Mouse (Mus musculus): ENCODE measurements around the gene Ciz1. TPM values are rescaled to one million over a fixed set of nuclear protein-coding genes. Genes with fewer than 3 reads are reported as not detected.
"Not testable (repeated sequence)": the region's sequence is repeated elsewhere in the genome, so short reads cannot be mapped to it uniquely, and the experiment has no call there.

Gene Ciz1
- polyA plus RNA-seq, 1 experiment from 2014 or later = 38.4 TPM

DNA sequence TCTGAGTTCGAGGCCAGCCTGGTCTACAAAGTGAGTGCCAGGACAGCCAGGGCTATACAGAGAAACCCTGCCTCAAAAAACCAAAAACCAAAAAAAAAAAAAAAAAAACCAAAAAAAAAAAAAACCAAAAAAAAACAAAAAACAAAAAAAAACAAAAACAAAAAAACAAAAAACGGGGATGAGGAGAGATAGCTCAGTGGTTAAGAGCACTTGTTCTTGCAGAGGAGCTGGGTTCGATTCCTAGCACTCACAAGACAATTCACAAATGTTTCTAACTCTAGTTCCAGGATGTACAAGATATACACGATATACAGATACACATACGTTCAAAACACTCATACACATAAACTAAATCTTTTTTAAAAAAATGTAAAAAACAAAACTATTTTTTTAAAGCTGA lies 10.1 kb downstream of the Ciz1 start:
- ATAC-seq (replicated peaks; ENCODE audit: extremely low read depth, insufficient read depth, low FRiP score); H3K36me3 ChIP-seq (ENCODE audit: control insufficient read depth, insufficient read depth); H3K9me3 ChIP-seq (replicated peaks; ENCODE audit: control insufficient read depth, low read length); H3K27me3 ChIP-seq (ENCODE audit: control insufficient read depth, insufficient read depth, low read length): not testable (repeated sequence)
- peaks cover 13% of the 10 kb centered on the region for H3K4me1 ChIP-seq (ENCODE audit: control insufficient read depth, insufficient read depth, low read length)
- H3K4me3 ChIP-seq (ENCODE audit: low read length) = peak overlapping the region; percentile 84
- H3K9ac ChIP-seq (ENCODE audit: low read length) = peak overlapping the region; percentile 91
- peak overlapping the region; percentile 88 for H3K27ac ChIP-seq (ENCODE audit: low read length)
- H3K4me2 ChIP-seq (ENCODE audit: low read depth, low read length) = peak overlapping the region; percentile 70
- whole genome bisulfite sequencing = 36% methylated on average over 5 of the region's 5 CpGs

DNA sequence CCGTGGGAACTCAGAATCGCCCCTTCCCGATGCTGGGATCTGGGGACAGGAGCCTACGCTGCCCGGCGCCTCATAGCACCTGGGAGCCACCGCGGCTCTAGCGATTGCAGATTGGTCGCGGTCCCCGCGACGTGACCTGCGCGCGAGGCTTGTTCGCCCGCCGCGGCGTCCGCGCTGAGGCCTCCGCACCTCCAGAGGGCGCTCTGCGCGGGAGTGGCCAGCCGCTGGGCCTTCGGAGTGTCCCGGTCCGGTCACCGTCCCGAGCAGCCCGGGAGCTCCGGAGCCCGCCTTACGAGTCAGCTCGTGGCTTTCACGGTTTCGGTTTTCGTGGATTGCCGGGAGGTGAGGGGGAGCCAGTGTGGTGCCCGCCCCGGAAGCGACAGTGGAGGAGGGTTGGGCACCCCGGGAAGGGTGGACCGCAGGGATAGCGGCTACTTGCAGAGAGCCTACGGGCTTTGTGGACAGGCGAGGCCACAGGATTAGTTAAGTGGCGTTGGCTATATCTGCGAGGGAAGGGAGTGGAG lies 10.8 kb downstream of the Ciz1 start:
- peaks cover 13% of the 10 kb centered on the region for H3K4me1 ChIP-seq (ENCODE audit: control insufficient read depth, insufficient read depth, low read length)
- H3K36me3 ChIP-seq (ENCODE audit: control insufficient read depth, insufficient read depth) = peaks cover 10% of the 10 kb centered on the region
- H3K9me3 ChIP-seq (replicated peaks; ENCODE audit: control insufficient read depth, low read length) = no peaks in the 10 kb centered on the region
- peak overlapping the region; percentile 91 for H3K9ac ChIP-seq (ENCODE audit: low read length)
- ATAC-seq (replicated peaks; ENCODE audit: extremely low read depth, insufficient read depth, low FRiP score) = peak; percentile 77
- WGBS = under 1% methylated on average over 53 of the region's 53 CpGs
- H3K4me2 ChIP-seq (ENCODE audit: low read depth, low read length) = peak overlapping the region; percentile 70
- H3K4me3 ChIP-seq (ENCODE audit: low read length) = peak overlapping the region; percentile 84
- no peaks in the 10 kb centered on the region for H3K27me3 ChIP-seq (ENCODE audit: control insufficient read depth, insufficient read depth, low read length)
- peak overlapping the region; percentile 88 for H3K27ac ChIP-seq (ENCODE audit: low read length)

DNA sequence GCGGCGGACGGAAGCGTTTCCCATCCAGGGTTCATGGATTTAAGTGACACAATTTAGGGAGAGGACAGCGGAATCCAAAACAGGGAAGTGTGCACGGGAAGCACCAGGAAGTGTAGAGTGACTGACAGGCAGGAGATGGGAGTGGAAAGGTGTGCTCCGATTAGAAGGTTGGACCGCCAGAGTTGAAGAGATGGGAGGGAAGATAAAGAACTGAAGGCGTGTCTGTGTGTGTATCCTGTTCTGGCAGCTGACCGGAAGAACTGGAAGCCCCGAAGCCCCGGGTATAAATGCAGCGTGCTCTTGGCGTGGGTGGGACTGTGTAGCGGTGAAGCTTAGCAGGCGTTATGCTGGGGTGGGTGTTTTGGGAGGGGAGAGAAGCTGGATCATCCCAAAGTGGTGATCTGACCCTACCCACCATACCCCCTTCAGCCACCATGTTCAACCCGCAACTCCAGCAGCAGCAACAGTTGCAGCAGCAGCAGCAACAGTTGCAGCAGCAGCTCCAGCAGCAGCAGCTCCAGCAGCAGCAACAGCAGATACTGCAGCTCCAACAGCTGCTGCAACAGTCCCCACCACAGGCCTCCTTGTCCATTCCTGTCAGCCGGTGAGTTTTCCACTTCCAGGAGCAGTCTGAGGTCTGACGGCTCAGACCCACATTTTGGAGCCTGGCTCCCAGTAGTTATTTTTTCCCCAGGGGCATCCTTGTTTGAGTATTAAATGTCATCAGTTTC lies 11.4 kb downstream of the Ciz1 start:
- Histone ChIP-seq H3K36me3 (ENCODE audit: control insufficient read depth, insufficient read depth) (peaks cover 15% of the 10 kb centered on the region), H3K27me3 (ENCODE audit: control insufficient read depth, insufficient read depth, low read length) (no peaks in the 10 kb centered on the region), H3K4me3 (ENCODE audit: low read length) (peak overlapping the region; percentile 84), H3K4me1 (ENCODE audit: control insufficient read depth, insufficient read depth, low read length) (peaks cover 13% of the 10 kb centered on the region), H3K4me2 (ENCODE audit: low read depth, low read length) (peak overlapping the region; percentile 70), H3K9me3 (replicated peaks; ENCODE audit: control insufficient read depth, low read length) (no peaks in the 10 kb centered on the region), H3K9ac (ENCODE audit: low read length) (peak overlapping the region; percentile 91), H3K27ac (ENCODE audit: low read length) (peak overlapping the region; percentile 88)
- peak; percentile 12; the same call in 1 of the 2 replicates for ATAC-seq (replicated peaks; ENCODE audit: extremely low read depth, insufficient read depth, low FRiP score)
- 8% methylated on average over 19 of the region's 19 CpGs for WGBS

DNA sequence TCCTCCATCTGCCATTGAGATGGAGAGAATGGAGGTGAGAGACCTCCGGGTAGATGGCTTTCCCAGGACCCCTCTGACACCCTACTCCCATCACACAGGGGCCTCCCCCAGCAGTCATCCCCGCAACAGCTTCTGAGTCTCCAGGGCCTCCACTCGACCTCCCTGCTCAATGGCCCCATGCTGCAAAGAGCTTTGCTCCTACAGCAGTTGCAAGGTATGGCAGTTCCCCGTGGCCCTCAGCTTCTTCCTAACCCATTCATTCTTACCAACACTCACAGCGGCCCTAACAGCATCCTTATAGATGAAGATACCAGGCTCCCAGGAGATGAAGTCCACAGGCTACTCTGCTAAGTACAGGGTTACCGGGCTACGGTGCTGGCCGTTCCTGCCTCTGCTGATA lies 12.0 kb downstream of the Ciz1 start:
- peaks cover 16% of the 10 kb centered on the region for H3K36me3 ChIP-seq (ENCODE audit: control insufficient read depth, insufficient read depth)
- H3K27ac ChIP-seq (ENCODE audit: low read length) = no peak overlapping the region
- WGBS = 80% methylated on average over 8 of the region's 8 CpGs
- H3K9ac ChIP-seq (ENCODE audit: low read length) = no peak overlapping the region
- H3K27me3 ChIP-seq (ENCODE audit: control insufficient read depth, insufficient read depth, low read length) = no peaks in the 10 kb centered on the region
- H3K4me2 ChIP-seq (ENCODE audit: low read depth, low read length) = peak overlapping the region; percentile 70
- H3K9me3 ChIP-seq (replicated peaks; ENCODE audit: control insufficient read depth, low read length) = no peaks in the 10 kb centered on the region
- no peak overlapping the region for H3K4me3 ChIP-seq (ENCODE audit: low read length)
- peaks cover 13% of the 10 kb centered on the region for H3K4me1 ChIP-seq (ENCODE audit: control insufficient read depth, insufficient read depth, low read length)
- no peak for ATAC-seq (replicated peaks; ENCODE audit: extremely low read depth, insufficient read depth, low FRiP score)

DNA sequence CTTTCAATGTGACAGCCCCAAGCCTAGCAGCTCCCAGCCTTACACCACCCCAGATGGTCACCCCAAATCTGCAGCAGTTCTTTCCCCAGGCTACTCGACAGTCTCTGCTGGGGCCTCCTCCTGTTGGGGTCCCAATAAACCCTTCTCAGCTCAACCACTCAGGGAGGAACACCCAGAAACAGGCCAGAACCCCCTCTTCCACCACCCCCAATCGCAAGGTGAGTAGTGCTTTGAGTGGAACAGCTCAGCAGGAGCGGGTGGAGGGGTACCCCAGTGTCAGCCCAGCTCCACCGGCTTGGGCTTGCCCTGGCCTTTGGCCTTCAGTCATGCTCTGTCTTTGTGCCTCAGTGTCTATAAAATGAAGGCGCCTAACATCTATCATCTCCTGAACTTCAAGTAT lies 15.2 kb downstream of the Ciz1 start:
- no peak overlapping the region for H3K4me2 ChIP-seq (ENCODE audit: low read depth, low read length)
- H3K9me3 ChIP-seq (replicated peaks; ENCODE audit: control insufficient read depth, low read length) = no peaks in the 10 kb centered on the region
- H3K4me3 ChIP-seq (ENCODE audit: low read length) = no peak overlapping the region
- no peak overlapping the region for H3K27ac ChIP-seq (ENCODE audit: low read length)
- no peak overlapping the region for H3K9ac ChIP-seq (ENCODE audit: low read length)
- 96% methylated on average over 5 of the region's 5 CpGs for WGBS
- ATAC-seq (replicated peaks; ENCODE audit: extremely low read depth, insufficient read depth, low FRiP score) = no peak
- H3K4me1 ChIP-seq (ENCODE audit: control insufficient read depth, insufficient read depth, low read length) = peaks cover 5% of the 10 kb centered on the region; the same call in 1 of the 2 replicates
- H3K27me3 ChIP-seq (ENCODE audit: control insufficient read depth, insufficient read depth, low read length) = no peaks in the 10 kb centered on the region
- H3K36me3 ChIP-seq (ENCODE audit: control insufficient read depth, insufficient read depth) = peaks cover 44% of the 10 kb centered on the region

DNA sequence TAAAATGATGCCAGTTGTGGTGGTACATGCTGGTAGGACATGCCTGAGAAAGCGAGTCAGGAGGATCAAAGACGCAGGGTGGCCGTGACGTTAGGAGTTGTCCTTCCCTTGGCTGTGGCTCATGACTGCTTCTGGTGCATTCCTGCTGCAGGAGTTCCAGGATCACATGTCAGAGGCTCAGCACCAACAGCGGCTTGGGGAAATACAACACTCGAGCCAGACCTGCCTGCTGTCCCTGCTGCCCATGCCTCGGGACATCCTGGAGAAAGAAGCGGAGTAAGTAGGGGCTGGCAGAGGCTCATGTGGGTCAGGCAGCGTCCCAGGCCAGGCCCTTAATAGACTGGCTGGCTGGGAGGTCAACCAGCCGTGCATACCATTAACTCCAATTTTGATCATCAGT lies 22.1 kb downstream of the Ciz1 start:
- 65% methylated on average over 10 of the region's 10 CpGs for WGBS
- H3K9me3 ChIP-seq (replicated peaks; ENCODE audit: control insufficient read depth, low read length) = no peaks in the 10 kb centered on the region
- no peak overlapping the region for H3K9ac ChIP-seq (ENCODE audit: low read length)
- no peaks in the 10 kb centered on the region for H3K27me3 ChIP-seq (ENCODE audit: control insufficient read depth, insufficient read depth, low read length)
- no peak for ATAC-seq (replicated peaks; ENCODE audit: extremely low read depth, insufficient read depth, low FRiP score)
- peaks cover 5% of the 10 kb centered on the region for H3K4me1 ChIP-seq (ENCODE audit: control insufficient read depth, insufficient read depth, low read length)
- H3K4me2 ChIP-seq (ENCODE audit: low read depth, low read length) = no peak overlapping the region
- H3K4me3 ChIP-seq (ENCODE audit: low read length) = no peak overlapping the region
- no peak overlapping the region for H3K27ac ChIP-seq (ENCODE audit: low read length)
- peaks cover 64% of the 10 kb centered on the region for H3K36me3 ChIP-seq (ENCODE audit: control insufficient read depth, insufficient read depth)

DNA sequence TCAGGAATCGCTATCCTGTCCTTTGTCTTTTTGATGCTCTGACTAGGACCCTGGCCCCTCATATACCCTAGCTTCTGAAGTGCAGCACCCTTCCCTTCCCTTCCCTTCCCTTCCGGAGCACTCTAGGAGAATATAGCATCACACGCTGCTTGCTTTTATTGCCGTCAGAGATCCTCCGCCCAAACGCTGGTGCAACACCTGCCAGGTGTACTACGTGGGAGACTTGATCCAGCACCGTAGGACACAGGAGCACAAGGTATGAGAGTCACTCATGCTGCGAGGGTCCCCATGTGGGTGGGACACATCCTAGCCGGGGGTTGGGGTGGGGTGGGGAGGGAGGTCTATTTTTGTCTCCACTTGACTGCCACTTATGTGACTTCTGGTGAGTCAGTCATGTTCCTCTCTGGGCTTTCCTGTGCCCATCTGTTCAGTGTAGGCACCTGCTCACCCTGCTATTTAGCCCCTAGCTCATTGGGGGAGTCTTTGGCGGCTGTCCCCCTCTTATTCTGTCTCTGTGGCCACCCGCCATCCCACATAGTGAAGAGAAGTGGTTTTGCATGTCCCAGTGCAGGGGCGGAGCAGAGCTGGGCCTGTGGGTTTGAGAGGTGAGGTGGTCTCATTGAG lies 23.3 kb downstream of the Ciz1 start:
- H3K27ac ChIP-seq (ENCODE audit: low read length) = no peak overlapping the region
- H3K4me2 ChIP-seq (ENCODE audit: low read depth, low read length) = no peak overlapping the region
- ATAC-seq (replicated peaks; ENCODE audit: extremely low read depth, insufficient read depth, low FRiP score) = no peak
- H3K4me1 ChIP-seq (ENCODE audit: control insufficient read depth, insufficient read depth, low read length) = peaks cover 5% of the 10 kb centered on the region
- no peaks in the 10 kb centered on the region for H3K27me3 ChIP-seq (ENCODE audit: control insufficient read depth, insufficient read depth, low read length)
- H3K9me3 ChIP-seq (replicated peaks; ENCODE audit: control insufficient read depth, low read length) = no peaks in the 10 kb centered on the region
- H3K9ac ChIP-seq (ENCODE audit: low read length) = no peak overlapping the region; the same call in 1 of the 2 replicates
- H3K4me3 ChIP-seq (ENCODE audit: low read length) = no peak overlapping the region
- H3K36me3 ChIP-seq (ENCODE audit: control insufficient read depth, insufficient read depth) = peaks cover 58% of the 10 kb centered on the region
- 65% methylated on average over 13 of the region's 13 CpGs for WGBS

DNA sequence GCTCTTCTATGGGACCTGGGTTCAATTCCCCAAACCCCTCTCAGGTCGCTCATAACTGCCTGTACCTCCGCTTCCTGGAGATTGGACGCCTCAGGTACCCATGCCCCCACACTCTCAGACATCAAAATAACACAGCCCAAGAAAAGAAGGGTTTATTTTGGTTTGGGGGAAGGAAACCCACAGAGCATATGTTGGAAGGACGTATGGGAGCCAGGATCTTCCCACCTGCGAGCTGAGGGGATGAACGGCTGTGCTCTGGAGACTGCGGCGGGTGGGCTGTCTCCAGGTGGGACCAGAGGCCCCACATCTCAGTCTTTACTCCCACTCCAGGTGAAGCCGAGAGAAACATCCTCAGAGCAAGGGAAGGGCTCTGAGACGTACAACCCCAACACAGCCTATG lies 24.8 kb downstream of the Ciz1 start:
- H3K4me1 ChIP-seq (ENCODE audit: control insufficient read depth, insufficient read depth, low read length) = peaks cover 9% of the 10 kb centered on the region
- ATAC-seq (replicated peaks; ENCODE audit: extremely low read depth, insufficient read depth, low FRiP score) = no peak
- 90% methylated on average over 10 of the region's 10 CpGs for WGBS
- no peak overlapping the region for H3K9ac ChIP-seq (ENCODE audit: low read length)
- no peak overlapping the region for H3K27ac ChIP-seq (ENCODE audit: low read length)
- H3K27me3 ChIP-seq (ENCODE audit: control insufficient read depth, insufficient read depth, low read length) = no peaks in the 10 kb centered on the region
- no peak overlapping the region for H3K4me2 ChIP-seq (ENCODE audit: low read depth, low read length)
- peaks cover 43% of the 10 kb centered on the region for H3K36me3 ChIP-seq (ENCODE audit: control insufficient read depth, insufficient read depth)
- no peaks in the 10 kb centered on the region for H3K9me3 ChIP-seq (replicated peaks; ENCODE audit: control insufficient read depth, low read length)
- no peak overlapping the region for H3K4me3 ChIP-seq (ENCODE audit: low read length)

DNA sequence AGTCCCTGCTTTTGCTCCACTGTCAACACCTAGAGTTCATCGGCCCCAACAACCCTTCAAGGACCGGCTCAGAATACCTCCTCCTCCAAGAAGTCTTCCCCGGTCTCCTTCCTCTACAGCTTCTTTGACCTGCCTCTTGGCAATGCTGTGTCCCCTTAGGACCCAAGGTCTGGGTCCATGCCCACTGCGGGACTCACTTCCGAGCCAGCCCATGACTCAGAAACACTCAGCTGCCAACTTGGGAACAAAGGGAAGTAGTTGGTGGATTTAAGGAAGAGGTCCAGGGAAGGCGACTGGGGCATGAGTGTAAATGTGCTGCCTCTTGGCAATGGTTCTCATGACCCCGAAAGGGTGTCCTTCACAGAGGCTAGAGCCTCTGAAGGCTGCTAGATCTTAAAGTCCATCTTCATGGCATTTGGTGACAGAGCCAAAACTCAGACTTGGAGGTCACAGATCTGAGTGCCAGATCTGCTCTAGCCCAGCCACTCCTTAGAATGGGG lies 27.9 kb downstream of the Ciz1 start:
- Histone ChIP-seq H3K9ac (ENCODE audit: low read length) (no peak overlapping the region), H3K9me3 (replicated peaks; ENCODE audit: control insufficient read depth, low read length) (no peaks in the 10 kb centered on the region), H3K27me3 (ENCODE audit: control insufficient read depth, insufficient read depth, low read length) (no peaks in the 10 kb centered on the region), H3K36me3 (ENCODE audit: control insufficient read depth, insufficient read depth) (peaks cover 30% of the 10 kb centered on the region), H3K4me2 (ENCODE audit: low read depth, low read length) (no peak overlapping the region), H3K27ac (ENCODE audit: low read length) (no peak overlapping the region), H3K4me1 (ENCODE audit: control insufficient read depth, insufficient read depth, low read length) (peaks cover 12% of the 10 kb centered on the region), H3K4me3 (ENCODE audit: low read length) (no peak overlapping the region)
- ATAC-seq (replicated peaks; ENCODE audit: extremely low read depth, insufficient read depth, low FRiP score) = no peak
- 77% methylated on average over 7 of the region's 7 CpGs for WGBS

Measured in heart, embryonic 16.5 days (tissue).